Mouse (Mus musculus): ENCODE measurements around the gene Usp29.

Usp29 gene

GRCm38 (mm10) chr7:6730241-6730640, at the start of gene Usp29, which contains the start of gene Peg3:
TSS of gene Usp29 (plus strand) at chr7:6730578.
TSS of gene Peg3 (minus strand) at chr7:6730431.
- 47% methylated on average over 24 of the region's 24 CpGs for WGBS

- 93% methylated on average over 6 of the region's 6 CpGs for WGBS
Measured at GRCm38 (mm10) chr7:6685511-6685910, 44.9 kb upstream of the Usp29 start.

- WGBS, result 8% methylated on average over 32 of the region's 32 CpGs
Measured at GRCm38 (mm10) chr7:6696241-6697045, 33.9 kb upstream of the Usp29 start, which contains the start of gene Zim1. TSS of gene Zim1 (minus strand) at chr7:6696450.

GRCm38 (mm10) chr7:6699230-6699629, 31.1 kb upstream of the Usp29 start:
- WGBS, result 61% methylated on average over 3 of the region's 3 CpGs

- WGBS, result 87% methylated on average over 23 of the region's 23 CpGs
Measured at GRCm38 (mm10) chr7:6707416-6708015, 22.9 kb upstream of the Usp29 start.

- 82% methylated on average over 17 of the region's 17 CpGs for WGBS
Measured at GRCm38 (mm10) chr7:6708451-6709180, 21.8 kb upstream of the Usp29 start.

- WGBS, result 94% methylated on average over 15 of the region's 15 CpGs
Measured at GRCm38 (mm10) chr7:6709396-6709795, 21.0 kb upstream of the Usp29 start.

- 56% methylated on average over 19 of the region's 19 CpGs for WGBS
Measured at GRCm38 (mm10) chr7:6727351-6728121, 2.8 kb upstream of the Usp29 start.

- 52% methylated on average over 19 of the region's 19 CpGs for WGBS
Measured at GRCm38 (mm10) chr7:6728263-6728931, 2.0 kb upstream of the Usp29 start.

- WGBS, result 44% methylated on average over 37 of the region's 37 CpGs
Measured at GRCm38 (mm10) chr7:6729061-6729817, 1.1 kb upstream of the Usp29 start.

- WGBS, result 57% methylated on average over 15 of the region's 15 CpGs
Measured at GRCm38 (mm10) chr7:6730801-6731200, 423 bp downstream of the Usp29 start.

GRCm38 (mm10) chr7:6731373-6731772, 995 bp downstream of the Usp29 start:
- WGBS, result 45% methylated on average over 3 of the region's 3 CpGs

- WGBS, result 50% methylated on average over 4 of the region's 4 CpGs
Measured at GRCm38 (mm10) chr7:6731930-6732329, 1.6 kb downstream of the Usp29 start.

GRCm38 (mm10) chr7:6736060-6736459, 5.7 kb downstream of the Usp29 start:
- WGBS, result 57% methylated on average over 1 of the region's 1 CpGs

- 75% methylated on average over 10 of the region's 10 CpGs for WGBS
Measured at GRCm38 (mm10) chr7:6744281-6744904, 14.0 kb downstream of the Usp29 start.

GRCm38 (mm10) chr7:6749196-6749595, 18.8 kb downstream of the Usp29 start:
- 65% methylated on average over 7 of the region's 7 CpGs for WGBS

GRCm38 (mm10) chr7:6753440-6753839, 23.1 kb downstream of the Usp29 start:
- WGBS, result 33% methylated on average over 4 of the region's 4 CpGs

GRCm38 (mm10) chr7:6756777-6757291, 26.5 kb downstream of the Usp29 start:
- 85% methylated on average over 4 of the region's 4 CpGs for WGBS

- 81% methylated on average over 12 of the region's 12 CpGs for WGBS
Measured at GRCm38 (mm10) chr7:6759698-6760097, 29.3 kb downstream of the Usp29 start.

GRCm38 (mm10) chr7:6760170-6760569, 29.8 kb downstream of the Usp29 start:
- WGBS, result 54% methylated on average over 6 of the region's 6 CpGs
